Mouse (Mus musculus) megakaryocyte-erythroid progenitor cell, adult 5-6 weeks (primary cell): ENCODE data around the gene Vps52. TPM values are rescaled to one million over a fixed set of nuclear protein-coding genes. Genes with fewer than 3 reads are reported as not detected.
"Not testable (repeated sequence)": the region's sequence is repeated elsewhere in the genome, so short reads cannot be mapped to it uniquely, and the experiment has no call there.

Experiments used
- ATAC-seq: replicated peaks from 2 replicates; pipeline ENCODE4 v1.8.0; 2016; ENCODE audit warnings: mild to moderate bottlenecking, inconsistent platforms; ENCODE audit not compliant: severe bottlenecking, poor library complexity, low FRiP score, low TSS enrichment
- total RNA-seq, 2 experiments: library from RNA; stranded (forward) in 1 of 2; stranded (reverse) in 1 of 2; fragments of 200-1000, 215-1000 nt in 1 of 2; fragments of >200 nt in 1 of 2; fragmentation: Nextera tagmentation in 1 of 2; gene quantifications; 2 replicates each; pipeline ENCODE4 v1.2.3; 2014 to 2017

The Vps52 gene
- total RNA-seq, 2 experiments from 2014 or later: 17.4 to 51.4 TPM

GRCm38 (mm10) chr17:33994959-33995358 is 39.3 kb downstream of the Vps52 start:
- no peak for ATAC-seq

- ATAC-seq: no peak
These were observed 40.0 kb downstream of the Vps52 start for GRCm38 (mm10) chr17:33995651-33996050.

- not testable (repeated sequence) for ATAC-seq
These were observed 41.4 kb downstream of the Vps52 start for GRCm38 (mm10) chr17:33997025-33997424.

GRCm38 (mm10) chr17:33998697-33999096 is 43.1 kb downstream of the Vps52 start:
- not testable (repeated sequence) for ATAC-seq

DNA sequence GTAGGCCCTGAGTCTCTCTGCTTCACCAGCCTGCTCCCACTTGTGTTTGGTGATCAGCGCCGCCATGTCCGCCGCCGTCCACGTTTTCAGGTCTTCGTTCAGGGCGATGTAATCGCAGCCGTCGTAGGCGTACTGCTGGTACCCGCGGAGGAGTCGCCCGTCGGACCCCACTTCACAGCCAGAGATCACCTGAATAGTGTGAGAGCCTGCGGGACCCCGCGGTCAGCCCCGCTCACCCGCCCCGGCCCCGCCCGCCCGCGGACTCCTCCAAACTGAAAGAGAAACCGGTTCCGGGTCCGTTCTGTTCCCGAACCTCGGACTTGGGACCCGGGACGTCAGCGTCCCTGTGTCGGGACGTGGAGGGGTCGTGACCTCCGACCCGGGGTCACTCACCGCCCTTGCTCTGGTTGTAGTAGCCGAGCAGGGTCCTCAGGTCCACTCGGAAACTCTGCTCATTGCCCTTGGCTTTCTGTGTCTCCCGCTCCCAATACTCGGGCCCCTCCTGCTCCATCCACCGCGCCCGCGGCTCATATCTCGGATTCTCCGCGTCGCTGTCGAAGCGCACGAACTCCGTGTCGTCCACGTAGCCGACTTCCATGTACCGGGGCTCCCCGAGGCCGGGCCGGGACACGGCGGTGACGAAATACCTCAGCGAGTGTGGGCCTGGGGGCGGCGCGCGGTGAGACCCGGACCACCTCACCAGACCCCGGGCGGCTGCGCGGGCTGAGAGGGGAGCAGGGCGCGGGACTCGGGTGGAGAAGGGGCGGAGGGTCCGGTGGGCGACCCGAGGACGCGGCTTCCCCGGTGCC is 43.9 kb downstream of the Vps52 start:
- ATAC-seq: no peak

DNA sequence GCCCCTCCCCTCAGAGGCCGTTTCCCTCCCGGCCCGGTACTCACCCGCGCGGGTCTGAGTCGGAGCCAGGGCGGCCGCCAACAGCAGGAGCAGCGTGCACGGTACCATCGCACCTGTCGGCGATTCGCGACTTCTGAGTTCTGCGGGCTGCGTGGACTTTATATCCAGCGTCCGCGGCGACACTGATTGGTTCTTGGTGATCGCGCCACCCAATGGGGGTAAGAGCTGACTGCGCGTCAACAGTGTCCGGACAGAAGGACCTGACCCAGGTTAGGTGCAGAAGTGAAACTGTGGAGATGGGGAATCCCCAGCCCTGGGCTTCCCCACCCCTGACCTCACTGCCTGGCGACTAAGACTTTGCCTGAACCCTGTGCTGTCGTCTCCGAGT is 44.5 kb downstream of the Vps52 start, which contains the start of gene H2-K1:
Gene H2-K1 (minus strand): TSS at position 198 of the 388 bp plus-strand sequence.
- peak; percentile 96 for ATAC-seq

DNA sequence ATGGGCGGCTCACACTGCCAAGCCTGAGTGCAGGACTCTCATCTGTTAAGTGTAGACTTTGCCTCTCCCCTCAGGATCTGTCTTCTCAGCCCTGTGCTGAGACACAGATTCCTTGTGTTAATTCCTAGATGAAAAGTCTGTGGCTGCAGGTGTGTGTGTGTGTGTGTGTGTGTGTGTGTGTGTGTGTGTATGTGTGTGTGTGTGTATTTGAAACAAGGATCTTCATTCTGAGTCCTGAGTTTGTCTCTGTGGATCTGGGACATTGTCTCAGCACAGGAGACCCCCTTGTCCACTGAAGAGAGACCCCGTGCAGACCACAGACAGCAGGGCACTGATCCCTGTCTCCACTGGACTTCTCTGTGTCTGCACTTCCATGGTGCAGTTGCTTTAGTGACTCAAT is 45.2 kb downstream of the Vps52 start:
- not testable (repeated sequence) for ATAC-seq

DNA sequence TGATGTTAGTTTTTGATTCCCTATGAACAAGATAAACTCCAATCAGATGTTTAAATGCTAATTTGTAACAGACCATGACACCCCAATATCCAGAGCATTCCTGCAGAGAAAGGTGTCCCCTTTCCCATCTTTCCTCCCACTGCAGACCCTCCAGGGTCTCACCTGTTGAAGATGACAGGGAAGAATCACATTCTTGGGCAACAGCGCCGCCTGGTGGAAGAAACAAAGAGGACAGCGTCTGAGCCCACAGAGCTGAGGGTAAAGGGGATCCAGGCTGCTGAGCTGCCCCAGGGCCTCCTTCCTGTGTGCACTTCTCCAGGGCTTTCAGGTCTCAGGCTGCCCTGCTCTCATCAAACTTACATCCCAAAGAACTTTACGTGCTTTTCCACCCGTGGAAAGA is 47.8 kb downstream of the Vps52 start:
- no peak for ATAC-seq

DNA sequence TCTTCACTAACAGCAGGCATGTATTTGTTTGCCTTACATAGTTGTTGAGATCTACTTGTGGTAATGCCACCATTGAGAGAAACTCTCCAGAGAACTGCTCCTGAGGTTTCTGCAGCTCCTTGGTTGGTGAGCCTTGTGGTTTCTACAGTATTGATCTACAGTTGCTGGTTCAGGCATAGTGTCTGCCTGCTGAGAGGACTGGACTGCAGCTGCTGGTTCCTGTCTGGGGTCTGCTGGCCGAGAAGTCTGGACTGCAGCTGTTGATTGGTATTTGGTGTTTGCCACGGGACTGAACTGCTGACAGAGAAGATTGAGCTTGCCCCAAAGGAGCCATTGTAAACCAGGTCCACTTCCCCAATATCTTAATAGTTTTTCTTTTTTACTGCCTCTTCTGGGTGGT is 51.0 kb downstream of the Vps52 start:
- no peak for ATAC-seq

- ATAC-seq: no peak
These were observed 54.5 kb downstream of the Vps52 start for GRCm38 (mm10) chr17:34010156-34010555.

DNA sequence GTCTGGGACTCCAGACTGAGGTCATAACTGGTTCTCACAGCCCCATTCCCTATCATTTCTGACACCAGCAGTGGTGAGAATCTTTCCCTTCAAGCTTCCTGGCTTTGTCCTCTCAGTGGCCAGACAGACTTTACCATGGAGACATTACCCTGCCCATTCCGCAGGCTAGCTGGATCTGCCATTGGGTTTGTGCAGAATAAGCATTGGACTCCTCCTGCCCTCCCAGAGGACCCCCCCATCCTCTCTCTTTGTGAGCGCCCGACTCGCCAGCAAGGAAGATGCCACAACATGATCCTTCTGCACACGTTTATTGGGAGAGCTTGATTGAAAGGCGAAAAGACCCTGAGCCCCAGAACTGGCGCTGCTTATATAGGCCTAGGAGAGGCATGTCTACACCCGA is 57.8 kb downstream of the Vps52 start:
- no peak for ATAC-seq

Other genes starting within 250 kb of the Vps52 start
Only the 30 nearest of the 33 such genes appear.
- 98.0 and 144 TPM in 2 replicates for gene Rab11b, start 195.3 kb upstream of the Vps52 start, total RNA-seq (2014; fragmentation: Nextera tagmentation)
- gene Rab11b, start 195.3 kb upstream of the Vps52 start, total RNA-seq (2017): 27.5 and 33.0 TPM in 2 replicates
- gene Angptl4, start 174.0 kb upstream of the Vps52 start, total RNA-seq (2014; fragmentation: Nextera tagmentation): 14.9 and 18.2 TPM in 2 replicates
- 13.0 and 17.1 TPM in 2 replicates for gene Angptl4, start 174.0 kb upstream of the Vps52 start, total RNA-seq (2017)
- 12.0 and 19.7 TPM in 2 replicates for gene Kank3, start 145.3 kb upstream of the Vps52 start, total RNA-seq (2014; fragmentation: Nextera tagmentation)
- gene Kank3, start 145.3 kb upstream of the Vps52 start, total RNA-seq (2017): 1.6 and 2.4 TPM in 2 replicates
- gene Rps28, start 131.2 kb upstream of the Vps52 start, total RNA-seq (2014; fragmentation: Nextera tagmentation): 3,294 and 3,898 TPM in 2 replicates
- 3,120 and 3,626 TPM in 2 replicates for gene Rps28, start 131.2 kb upstream of the Vps52 start, total RNA-seq (2017)
- 261 and 275 TPM in 2 replicates for gene Ndufa7, start 131.2 kb upstream of the Vps52 start, total RNA-seq (2014; fragmentation: Nextera tagmentation)
- gene Ndufa7, start 131.2 kb upstream of the Vps52 start, total RNA-seq (2017): 85.6 and 250 TPM in 2 replicates
- 11.4 and 19.2 TPM in 2 replicates for gene Cd320, start 112.7 kb upstream of the Vps52 start, total RNA-seq (2014; fragmentation: Nextera tagmentation)
- gene Cd320, start 112.7 kb upstream of the Vps52 start, total RNA-seq (2017): 14.1 and 19.6 TPM in 2 replicates
- gene Gm7029, start 82.0 kb upstream of the Vps52 start, total RNA-seq (2014; fragmentation: Nextera tagmentation): not detected in 2 replicates
- gene Gm7029, start 82.0 kb upstream of the Vps52 start, total RNA-seq (2017): not detected in 2 replicates
- 14.7 and 31.9 TPM in 2 replicates for gene Kifc1, start 65.2 kb upstream of the Vps52 start, total RNA-seq (2014; fragmentation: Nextera tagmentation)
- 15.6 and 17.0 TPM in 2 replicates for gene Kifc1, start 65.2 kb upstream of the Vps52 start, total RNA-seq (2017)
- not detected in 2 replicates for gene Platr17, start 50.7 kb upstream of the Vps52 start, total RNA-seq (2014; fragmentation: Nextera tagmentation)
- gene Platr17, start 50.7 kb upstream of the Vps52 start, total RNA-seq (2017): not detected in 2 replicates
- gene Daxx, start 46.4 kb upstream of the Vps52 start, total RNA-seq (2014; fragmentation: Nextera tagmentation): 60.3 and 70.5 TPM in 2 replicates
- 41.3 and 49.0 TPM in 2 replicates for gene Daxx, start 46.4 kb upstream of the Vps52 start, total RNA-seq (2017)
- gene Tapbp, start 39.9 kb upstream of the Vps52 start, total RNA-seq (2014; fragmentation: Nextera tagmentation): 47.9 and 65.3 TPM in 2 replicates
- 35.6 and 42.1 TPM in 2 replicates for gene Tapbp, start 39.9 kb upstream of the Vps52 start, total RNA-seq (2017)
- 18.0 and 18.4 TPM in 2 replicates for gene Zbtb22, start 39.9 kb upstream of the Vps52 start, total RNA-seq (2014; fragmentation: Nextera tagmentation)
- 14.9 and 18.6 TPM in 2 replicates for gene Zbtb22, start 39.9 kb upstream of the Vps52 start, total RNA-seq (2017)
- gene Rgl2, start 26.3 kb upstream of the Vps52 start, total RNA-seq (2014; fragmentation: Nextera tagmentation): 42.6 and 49.0 TPM in 2 replicates
- 10.4 and 14.0 TPM in 2 replicates for gene Rgl2, start 26.3 kb upstream of the Vps52 start, total RNA-seq (2017)
- gene Pfdn6, start 15.5 kb upstream of the Vps52 start, total RNA-seq (2014; fragmentation: Nextera tagmentation): 192 and 240 TPM in 2 replicates
- 209 and 235 TPM in 2 replicates for gene Pfdn6, start 15.5 kb upstream of the Vps52 start, total RNA-seq (2017)
- gene Wdr46, start 15.2 kb upstream of the Vps52 start, total RNA-seq (2014; fragmentation: Nextera tagmentation): 75.2 and 76.4 TPM in 2 replicates
- gene Wdr46, start 15.2 kb upstream of the Vps52 start, total RNA-seq (2017): 78.8 and 105 TPM in 2 replicates
- 0.90 and 1.8 TPM in 2 replicates for gene B3galt4, start 4.3 kb upstream of the Vps52 start, total RNA-seq (2014; fragmentation: Nextera tagmentation)
- gene B3galt4, start 4.3 kb upstream of the Vps52 start, total RNA-seq (2017): 2.7 TPM in 1 of 2 replicates, not detected in the other
- gene Rps18, start 189 bp downstream of the Vps52 start, total RNA-seq (2014; fragmentation: Nextera tagmentation): 6,055 and 6,432 TPM in 2 replicates
- gene Rps18, start 189 bp downstream of the Vps52 start, total RNA-seq (2017): 1,728 and 1,730 TPM in 2 replicates
- 870 and 1,054 TPM in 2 replicates for gene H2-K1, start 44.5 kb downstream of the Vps52 start, total RNA-seq (2014; fragmentation: Nextera tagmentation)
- gene H2-K1, start 44.5 kb downstream of the Vps52 start, total RNA-seq (2017): 664 and 816 TPM in 2 replicates
- 12.8 and 24.7 TPM in 2 replicates for gene Ring1, start 68.9 kb downstream of the Vps52 start, total RNA-seq (2014; fragmentation: Nextera tagmentation)
- gene Ring1, start 68.9 kb downstream of the Vps52 start, total RNA-seq (2017): 13.5 and 15.4 TPM in 2 replicates
- 118 and 144 TPM in 2 replicates for gene H2-Ke6, start 72.2 kb downstream of the Vps52 start, total RNA-seq (2014; fragmentation: Nextera tagmentation)
- gene H2-Ke6, start 72.2 kb downstream of the Vps52 start, total RNA-seq (2017): 41.6 and 46.8 TPM in 2 replicates
- 18.1 and 18.3 TPM in 2 replicates for gene Slc39a7, start 75.9 kb downstream of the Vps52 start, total RNA-seq (2014; fragmentation: Nextera tagmentation)
- 94.1 and 169 TPM in 2 replicates for gene Slc39a7, start 75.9 kb downstream of the Vps52 start, total RNA-seq (2017)
- 49.6 and 58.9 TPM in 2 replicates for gene Rxrb, start 76.0 kb downstream of the Vps52 start, total RNA-seq (2014; fragmentation: Nextera tagmentation)
- gene Rxrb, start 76.0 kb downstream of the Vps52 start, total RNA-seq (2017): 31.4 and 33.3 TPM in 2 replicates
- gene Col11a2, start 83.6 kb downstream of the Vps52 start, total RNA-seq (2014; fragmentation: Nextera tagmentation): 1.1 and 3.6 TPM in 2 replicates
- gene Col11a2, start 83.6 kb downstream of the Vps52 start, total RNA-seq (2017): 0.05 and 0.46 TPM in 2 replicates
- gene H2-Oa, start 136.5 kb downstream of the Vps52 start, total RNA-seq (2014; fragmentation: Nextera tagmentation): 6.2 and 15.1 TPM in 2 replicates
- 0.75 and 5.8 TPM in 2 replicates for gene H2-Oa, start 136.5 kb downstream of the Vps52 start, total RNA-seq (2017)
- gene H2-DMa, start 163.7 kb downstream of the Vps52 start, total RNA-seq (2014; fragmentation: Nextera tagmentation): 26.4 and 41.6 TPM in 2 replicates
- gene H2-DMa, start 163.7 kb downstream of the Vps52 start, total RNA-seq (2017): 35.0 and 36.7 TPM in 2 replicates
- 173 and 198 TPM in 2 replicates for gene Brd2, start 166.8 kb downstream of the Vps52 start, total RNA-seq (2014; fragmentation: Nextera tagmentation)
- 312 and 511 TPM in 2 replicates for gene Brd2, start 166.8 kb downstream of the Vps52 start, total RNA-seq (2017)
- 0.81 and 2.9 TPM in 2 replicates for gene H2-DMb2, start 187.5 kb downstream of the Vps52 start, total RNA-seq (2014; fragmentation: Nextera tagmentation)
- gene H2-DMb2, start 187.5 kb downstream of the Vps52 start, total RNA-seq (2017): not detected in 2 replicates
- gene H2-DMb1, start 197.3 kb downstream of the Vps52 start, total RNA-seq (2014; fragmentation: Nextera tagmentation): 3.8 and 9.1 TPM in 2 replicates
- 10.1 and 22.9 TPM in 2 replicates for gene H2-DMb1, start 197.3 kb downstream of the Vps52 start, total RNA-seq (2017)
- gene Tap1, start 231.7 kb downstream of the Vps52 start, total RNA-seq (2014; fragmentation: Nextera tagmentation): 43.7 and 55.5 TPM in 2 replicates
- gene Tap1, start 231.7 kb downstream of the Vps52 start, total RNA-seq (2017): 58.0 and 76.1 TPM in 2 replicates
- 55.1 and 57.5 TPM in 2 replicates for gene Psmb9, start 232.0 kb downstream of the Vps52 start, total RNA-seq (2014; fragmentation: Nextera tagmentation)
- gene Psmb9, start 232.0 kb downstream of the Vps52 start, total RNA-seq (2017): 56.2 and 95.8 TPM in 2 replicates